Mouse (Mus musculus): ENCODE measurements around the gene Ap4e1. TPM values are rescaled to one million over a fixed set of nuclear protein-coding genes. Genes with fewer than 3 reads are reported as not detected.

Gene Ap4e1
- polyA plus RNA-seq (2016; fragmentation: Nextera tagmentation; extraction: Ambion mirVana), result 13.4 and 13.6 TPM in 2 replicates

DNA sequence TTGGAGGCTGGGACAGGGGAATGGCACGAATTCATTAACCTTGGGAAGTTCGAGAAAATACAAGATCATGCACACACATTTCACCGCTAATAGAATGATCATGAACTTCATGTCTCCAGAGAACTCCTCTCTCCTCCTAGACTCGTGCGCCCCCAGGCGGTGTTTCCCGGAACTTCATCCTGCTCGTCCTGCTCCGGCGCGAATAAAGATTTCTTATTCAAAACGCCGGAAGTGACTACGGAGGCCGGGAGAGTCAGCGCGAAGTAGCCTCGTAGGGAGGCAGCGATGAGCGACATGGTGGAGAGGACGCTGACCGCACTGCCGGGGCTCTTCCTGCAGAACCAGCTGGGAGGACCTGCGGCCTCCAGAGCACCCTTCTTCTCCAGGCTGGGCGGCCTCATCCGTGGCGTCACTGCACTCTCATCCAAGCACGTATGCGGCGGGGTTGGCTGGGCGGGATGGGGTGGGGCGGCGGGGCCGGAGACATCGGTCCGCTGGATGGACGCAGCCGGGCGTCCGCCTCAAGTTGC lies at the start of gene Ap4e1:
TSS of gene Ap4e1 (plus strand) at position 249 of the 530 bp plus-strand sequence.
- DNase-seq (ENCODE audit: low spot score), result peak; percentile 95
- no peaks in the 10 kb centered on the region for H3K9me3 ChIP-seq (replicated peaks)
- peak within 1 kb of the TSS; percentile 88 for H3K27ac ChIP-seq (replicated peaks)
- peaks cover 26% of the 10 kb centered on the region for H3K36me3 ChIP-seq
- H3K4me1 ChIP-seq, result peaks cover 17% of the 10 kb centered on the region
- WGBS, result 1% methylated on average over 40 of the region's 40 CpGs
- peak within 1 kb of the TSS; percentile 89 for H3K4me3 ChIP-seq
- H3K27me3 ChIP-seq (ENCODE audit: low read depth, poor library complexity, severe bottlenecking), result no peaks in the 10 kb centered on the region

- 82% methylated on average over 2 of the region's 2 CpGs for WGBS
- no peak for DNase-seq (ENCODE audit: low spot score)
- no peaks in the 10 kb centered on the region for H3K9me3 ChIP-seq (replicated peaks)
- no peak overlapping the region for H3K27ac ChIP-seq (replicated peaks)
- no peak overlapping the region for H3K4me3 ChIP-seq
- no peaks in the 10 kb centered on the region for H3K36me3 ChIP-seq
- H3K27me3 ChIP-seq (ENCODE audit: low read depth, poor library complexity, severe bottlenecking), result no peaks in the 10 kb centered on the region
- H3K4me1 ChIP-seq, result no peaks in the 10 kb centered on the region
Measured at GRCm38 (mm10) chr2:126961696-126962095, 46.8 kb upstream of the Ap4e1 start.

- H3K4me3 ChIP-seq, result no peak overlapping the region
- DNase-seq (ENCODE audit: low spot score), result no peak
- no peaks in the 10 kb centered on the region for H3K4me1 ChIP-seq
- H3K27me3 ChIP-seq (ENCODE audit: low read depth, poor library complexity, severe bottlenecking), result no peaks in the 10 kb centered on the region
- no peak overlapping the region for H3K27ac ChIP-seq (replicated peaks)
- H3K36me3 ChIP-seq, result no peaks in the 10 kb centered on the region
- H3K9me3 ChIP-seq (replicated peaks), result no peaks in the 10 kb centered on the region
- WGBS, result 81% methylated on average over 6 of the region's 6 CpGs
Measured at GRCm38 (mm10) chr2:126977428-126977827, 31.1 kb upstream of the Ap4e1 start.

DNA sequence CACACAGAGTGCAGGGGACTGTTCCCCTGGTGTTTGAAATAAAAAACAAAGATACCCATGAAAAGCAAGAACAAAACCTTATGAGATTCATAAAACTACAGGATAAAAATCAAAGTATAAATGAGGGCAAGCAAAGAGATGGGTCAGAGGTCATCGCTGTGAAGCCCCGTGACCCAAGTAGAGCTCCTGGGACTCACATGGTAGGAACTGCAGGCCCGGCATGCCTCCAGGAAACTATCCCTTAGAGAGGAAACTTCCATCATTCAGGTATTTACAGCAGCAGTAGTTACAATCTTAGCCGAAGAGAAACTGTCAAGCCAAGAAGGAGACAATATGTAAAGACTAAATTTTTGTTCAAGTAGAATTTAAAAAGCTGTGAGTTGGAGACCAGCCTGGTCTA lies 25.3 kb upstream of the Ap4e1 start:
- H3K9me3 ChIP-seq (replicated peaks), result no peaks in the 10 kb centered on the region
- WGBS, result 85% methylated on average over 4 of the region's 4 CpGs
- no peaks in the 10 kb centered on the region for H3K4me1 ChIP-seq
- H3K36me3 ChIP-seq, result no peaks in the 10 kb centered on the region
- H3K4me3 ChIP-seq, result no peak overlapping the region
- no peaks in the 10 kb centered on the region for H3K27me3 ChIP-seq (ENCODE audit: low read depth, poor library complexity, severe bottlenecking)
- no peak for DNase-seq (ENCODE audit: low spot score)
- no peak overlapping the region for H3K27ac ChIP-seq (replicated peaks)

DNA sequence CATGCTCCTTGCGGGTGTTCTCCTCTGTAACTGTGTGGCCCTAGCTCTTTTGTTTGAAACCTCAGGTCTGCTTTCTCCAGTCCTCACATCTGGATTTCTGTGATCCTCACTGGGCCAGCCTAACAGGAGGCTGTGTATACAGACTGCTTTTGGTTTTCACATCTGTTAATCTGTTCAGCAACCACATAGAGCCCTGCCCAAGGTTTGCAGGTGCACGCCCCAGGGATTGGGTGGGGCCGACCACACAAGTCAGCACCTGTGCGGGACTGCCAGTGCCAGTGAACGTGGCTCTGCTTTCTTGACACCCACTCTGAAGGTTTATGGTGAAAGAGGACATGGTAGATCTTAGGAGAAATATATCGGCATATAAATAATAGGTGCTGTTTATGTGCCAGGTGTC lies 18.6 kb upstream of the Ap4e1 start:
- Histone ChIP-seq H3K4me3 (no peak overlapping the region), H3K9me3 (replicated peaks) (no peaks in the 10 kb centered on the region), H3K27ac (replicated peaks) (no peak overlapping the region), H3K4me1 (no peaks in the 10 kb centered on the region), H3K36me3 (no peaks in the 10 kb centered on the region), H3K27me3 (ENCODE audit: low read depth, poor library complexity, severe bottlenecking) (no peaks in the 10 kb centered on the region)
- no peak for DNase-seq (ENCODE audit: low spot score)
- WGBS, result 87% methylated on average over 6 of the region's 6 CpGs

DNA sequence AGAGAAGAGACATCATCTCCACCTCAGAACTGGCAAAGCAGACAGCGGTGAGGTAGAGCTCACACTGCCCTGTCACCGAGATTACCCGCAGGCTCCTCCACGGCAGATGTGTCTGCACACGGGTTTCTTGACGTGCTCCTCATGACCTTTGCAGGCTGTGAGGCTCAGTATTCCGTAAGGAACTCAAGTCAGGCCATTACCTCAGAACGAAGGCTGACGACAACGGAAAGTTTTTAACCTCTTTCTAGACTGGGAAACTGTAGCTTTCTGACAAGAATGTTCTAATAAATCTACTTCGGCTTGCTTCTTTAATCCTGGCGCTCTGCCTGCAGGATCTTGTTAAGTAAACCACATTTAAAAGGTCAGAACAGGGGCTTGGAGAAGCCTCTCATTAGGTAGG lies 15.8 kb upstream of the Ap4e1 start:
- 82% methylated on average over 12 of the region's 12 CpGs for WGBS
- no peak overlapping the region for H3K27ac ChIP-seq (replicated peaks)
- H3K27me3 ChIP-seq (ENCODE audit: low read depth, poor library complexity, severe bottlenecking), result no peaks in the 10 kb centered on the region
- H3K4me3 ChIP-seq, result no peak overlapping the region
- no peaks in the 10 kb centered on the region for H3K9me3 ChIP-seq (replicated peaks)
- no peaks in the 10 kb centered on the region for H3K4me1 ChIP-seq
- H3K36me3 ChIP-seq, result no peaks in the 10 kb centered on the region
- DNase-seq (ENCODE audit: low spot score), result no peak

- DNase-seq (ENCODE audit: low spot score), result no peak
- H3K4me1 ChIP-seq, result peaks cover 5% of the 10 kb centered on the region; the same call in 1 of the 2 replicates
- WGBS, result 85% methylated on average over 6 of the region's 6 CpGs
- no peaks in the 10 kb centered on the region for H3K36me3 ChIP-seq
- H3K9me3 ChIP-seq (replicated peaks), result no peaks in the 10 kb centered on the region
- no peak overlapping the region for H3K4me3 ChIP-seq
- no peak overlapping the region for H3K27ac ChIP-seq (replicated peaks)
- H3K27me3 ChIP-seq (ENCODE audit: low read depth, poor library complexity, severe bottlenecking), result no peaks in the 10 kb centered on the region
Measured at GRCm38 (mm10) chr2:126994384-126995166, 13.9 kb upstream of the Ap4e1 start.

- H3K27ac ChIP-seq (replicated peaks), result no peak overlapping the region
- no peaks in the 10 kb centered on the region for H3K36me3 ChIP-seq
- no peaks in the 10 kb centered on the region for H3K9me3 ChIP-seq (replicated peaks)
- no peak overlapping the region for H3K4me3 ChIP-seq
- no peak for DNase-seq (ENCODE audit: low spot score)
- H3K4me1 ChIP-seq, result peaks cover 5% of the 10 kb centered on the region; the same call in 1 of the 2 replicates
- WGBS, result 38% methylated on average over 5 of the region's 5 CpGs
- no peaks in the 10 kb centered on the region for H3K27me3 ChIP-seq (ENCODE audit: low read depth, poor library complexity, severe bottlenecking)
Measured at GRCm38 (mm10) chr2:126996737-126997136, 11.8 kb upstream of the Ap4e1 start.

GRCm38 (mm10) chr2:126998219-126998618 lies 10.3 kb upstream of the Ap4e1 start:
- no peak overlapping the region for H3K4me3 ChIP-seq
- no peaks in the 10 kb centered on the region for H3K9me3 ChIP-seq (replicated peaks)
- no peaks in the 10 kb centered on the region for H3K27me3 ChIP-seq (ENCODE audit: low read depth, poor library complexity, severe bottlenecking)
- peaks cover 5% of the 10 kb centered on the region; the same call in 1 of the 2 replicates for H3K4me1 ChIP-seq
- no peak overlapping the region for H3K27ac ChIP-seq (replicated peaks)
- 60% methylated on average over 7 of the region's 7 CpGs for WGBS
- no peaks in the 10 kb centered on the region for H3K36me3 ChIP-seq
- DNase-seq (ENCODE audit: low spot score), result no peak

DNA sequence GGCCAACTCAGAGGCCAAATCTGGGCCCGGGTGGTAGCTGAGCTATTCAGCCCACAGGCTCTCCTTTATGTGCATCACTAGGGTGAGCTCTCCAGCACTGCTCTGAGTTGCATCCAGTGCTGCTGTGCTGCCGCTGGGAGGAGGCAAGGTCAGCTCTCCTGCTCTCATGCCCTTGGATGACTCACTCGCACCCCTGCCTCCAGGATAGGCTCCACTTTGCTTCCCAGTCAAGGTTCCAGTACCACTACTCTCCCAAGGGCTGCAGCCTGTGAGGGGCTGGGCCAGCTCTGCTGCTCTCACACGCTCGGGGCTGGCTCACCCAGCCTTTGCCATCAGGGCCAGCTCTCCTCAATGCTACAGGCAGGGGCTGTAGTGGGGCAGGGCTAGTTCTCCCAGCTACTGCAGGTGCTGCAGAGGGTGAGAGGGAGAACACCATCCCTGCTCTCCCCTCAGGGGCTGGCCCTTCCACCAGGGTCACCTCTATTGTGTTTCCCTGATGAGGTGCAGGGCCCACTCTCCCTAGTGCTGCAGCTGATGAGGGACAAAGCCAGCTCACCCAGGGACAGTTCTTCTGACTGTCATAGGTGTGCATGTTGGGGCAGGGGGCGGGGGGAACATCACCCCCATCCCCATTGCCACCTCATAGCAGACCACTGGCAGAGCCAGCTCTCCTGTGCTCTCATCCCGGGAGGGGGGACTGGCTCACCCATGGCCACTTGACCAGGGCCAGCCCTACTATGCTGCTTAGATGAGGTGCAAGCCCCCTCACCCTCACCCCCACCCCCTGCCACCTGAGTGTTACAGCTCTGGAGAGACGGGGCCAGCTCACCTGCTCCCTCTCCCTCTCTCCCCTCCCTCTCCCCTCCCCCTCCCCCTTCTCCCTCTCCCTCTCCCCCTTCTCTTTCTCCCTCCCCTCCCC lies 7.9 kb upstream of the Ap4e1 start:
- no peaks in the 10 kb centered on the region for H3K36me3 ChIP-seq
- no peaks in the 10 kb centered on the region for H3K27me3 ChIP-seq (ENCODE audit: low read depth, poor library complexity, severe bottlenecking)
- H3K4me1 ChIP-seq, result peaks cover 5% of the 10 kb centered on the region; the same call in 1 of the 2 replicates
- no peak overlapping the region for H3K27ac ChIP-seq (replicated peaks)
- no peaks in the 10 kb centered on the region for H3K9me3 ChIP-seq (replicated peaks)
- no peak for DNase-seq (ENCODE audit: low spot score)
- H3K4me3 ChIP-seq, result no peak overlapping the region
- 70% methylated on average over 8 of the region's 8 CpGs for WGBS

DNA sequence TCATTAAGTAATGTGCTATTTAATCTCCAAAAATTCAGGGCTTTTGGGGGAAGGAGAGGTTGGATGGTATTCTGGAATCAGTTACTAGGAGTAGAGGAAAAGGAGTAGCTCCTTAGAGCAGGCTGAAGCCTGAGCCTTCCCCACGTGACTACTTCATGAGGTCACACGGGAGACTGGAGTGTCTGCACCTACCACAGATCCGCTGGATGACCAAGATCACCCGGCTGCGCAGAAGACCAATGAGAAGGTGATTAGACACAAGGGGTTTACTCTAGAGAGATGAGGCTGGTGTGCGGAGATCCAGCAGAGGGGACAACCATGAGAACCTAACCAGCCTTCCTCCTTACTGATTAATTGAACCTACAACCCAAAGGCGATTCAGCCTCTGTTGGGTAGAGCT lies 4.5 kb upstream of the Ap4e1 start:
- H3K27me3 ChIP-seq (ENCODE audit: low read depth, poor library complexity, severe bottlenecking), result no peaks in the 10 kb centered on the region
- H3K4me1 ChIP-seq, result peaks cover 3% of the 10 kb centered on the region
- H3K4me3 ChIP-seq, result no peak overlapping the region
- H3K9me3 ChIP-seq (replicated peaks), result no peaks in the 10 kb centered on the region
- 88% methylated on average over 7 of the region's 7 CpGs for WGBS
- DNase-seq (ENCODE audit: low spot score), result no peak
- H3K36me3 ChIP-seq, result no peaks in the 10 kb centered on the region
- no peak overlapping the region for H3K27ac ChIP-seq (replicated peaks)

DNA sequence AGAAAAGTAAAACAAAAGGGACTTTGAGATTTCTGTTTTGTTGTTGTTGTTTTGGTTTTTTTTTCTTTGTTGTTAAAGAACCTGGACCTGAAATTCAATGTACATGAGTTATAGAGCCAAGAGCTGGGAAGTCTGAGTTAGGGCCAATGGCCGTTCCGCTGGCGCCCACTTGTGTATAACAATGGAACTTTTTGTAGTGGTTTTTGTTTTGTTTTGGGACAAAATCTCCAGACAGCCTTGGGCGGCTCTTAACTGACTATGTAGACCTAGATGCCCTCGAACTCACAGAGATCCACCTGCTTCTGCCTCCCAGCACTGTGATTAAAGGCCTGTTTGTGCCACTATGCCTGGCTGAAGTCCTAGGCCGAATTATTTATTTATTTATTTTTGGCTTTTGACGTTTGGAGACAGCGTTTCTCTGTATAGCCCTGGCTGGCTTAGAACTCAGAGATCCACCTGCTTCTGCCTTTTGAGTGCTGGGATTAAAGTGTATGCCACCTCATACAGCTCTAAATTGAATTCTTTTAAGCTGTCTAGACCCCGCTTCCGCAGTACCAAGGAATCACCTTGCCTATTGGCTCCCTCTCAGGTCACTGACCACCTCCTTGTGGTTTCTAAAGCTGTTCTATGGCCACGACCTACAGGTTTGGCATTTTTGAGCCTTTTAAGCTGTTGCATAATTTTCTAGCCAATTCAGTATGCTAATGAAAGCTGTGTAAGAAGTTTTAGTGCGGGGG lies 1.7 kb upstream of the Ap4e1 start:
- peak; percentile 40 for DNase-seq (ENCODE audit: low spot score)
- H3K4me3 ChIP-seq, result peak overlapping the region; percentile 33; the same call in 1 of the 2 replicates
- 41% methylated on average over 12 of the region's 12 CpGs for WGBS

More for the DNA sequence above, 1.7 kb upstream of the Ap4e1 start:
- Histone ChIP-seq H3K36me3 (peaks cover 11% of the 10 kb centered on the region), H3K27ac (replicated peaks) (no peak overlapping the region), H3K4me1 (peaks cover 17% of the 10 kb centered on the region), H3K27me3 (ENCODE audit: low read depth, poor library complexity, severe bottlenecking) (no peaks in the 10 kb centered on the region), H3K9me3 (replicated peaks) (no peaks in the 10 kb centered on the region)

All from midbrain, embryonic 10.5 days (tissue).